Mouse (Mus musculus) embryo, embryonic 11 days (tissue): ENCODE measurements at regions not wholly inside any gene's neighbourhood (a gene's known extent, or its start where the extent isn't known, plus 50 kb on each side); places are given as distances from the start of the nearest gene placed in this dataset.

ENCODE experiments used
- DNase-seq: peaks from one replicate; pipeline ENCODE4 v3.0.0-alpha.2; 2015

GRCm38 (mm10) chr13:92911660-92912284 is 67.2 kb downstream of the Mtx3 start:
- no peak for DNase-seq

- DNase-seq, result no peak
These were observed 68.1 kb downstream of the Mtx3 start for GRCm38 (mm10) chr13:92912661-92913060.

- no peak for DNase-seq
These were observed 70.1 kb downstream of the Mtx3 start for GRCm38 (mm10) chr13:92914631-92915030.

- no peak for DNase-seq
These were observed 70.8 kb downstream of the Mtx3 start for GRCm38 (mm10) chr13:92915221-92915839.

GRCm38 (mm10) chr13:92915948-92916710 is 71.6 kb downstream of the Mtx3 start:
- DNase-seq, result no peak

- DNase-seq, result no peak
These were observed 75.3 kb downstream of the Mtx3 start for GRCm38 (mm10) chr13:92919882-92920281.

- no peak for DNase-seq
These were observed 77.4 kb downstream of the Mtx3 start for GRCm38 (mm10) chr13:92921936-92922335.

- no peak for DNase-seq
These were observed 78.9 kb downstream of the Mtx3 start for GRCm38 (mm10) chr13:92923496-92923895.

GRCm38 (mm10) chr13:92924021-92924420 is 79.5 kb downstream of the Mtx3 start:
- DNase-seq, result no peak

GRCm38 (mm10) chr13:92925196-92925595 is 80.6 kb downstream of the Mtx3 start:
- no peak for DNase-seq

GRCm38 (mm10) chr13:92928551-92928950 is 84.0 kb downstream of the Mtx3 start:
- DNase-seq, result no peak

- peak; percentile 49 for DNase-seq
These were observed 87.1 kb downstream of the Mtx3 start for GRCm38 (mm10) chr13:92931696-92932095.

- DNase-seq, result no peak
These were observed 94.5 kb downstream of the Mtx3 start for GRCm38 (mm10) chr13:92939032-92939431.

GRCm38 (mm10) chr13:92940610-92941009 is 96.0 kb downstream of the Mtx3 start:
- DNase-seq, result no peak

GRCm38 (mm10) chr13:92948560-92948959 is 104.0 kb downstream of the Mtx3 start:
- no peak for DNase-seq

- peak; percentile 32 for DNase-seq
These were observed 115.5 kb downstream of the Mtx3 start for GRCm38 (mm10) chr13:92960031-92960430.

- DNase-seq, result no peak
These were observed 118.1 kb downstream of the Mtx3 start for GRCm38 (mm10) chr13:92962625-92963024.

GRCm38 (mm10) chr13:92963351-92963895 is 118.9 kb downstream of the Mtx3 start:
- no peak for DNase-seq

GRCm38 (mm10) chr13:92964213-92964743 is 119.7 kb downstream of the Mtx3 start:
- DNase-seq, result no peak

GRCm38 (mm10) chr13:92967025-92967610 is 122.6 kb downstream of the Mtx3 start:
- no peak for DNase-seq

- no peak for DNase-seq
These were observed 125.0 kb downstream of the Mtx3 start for GRCm38 (mm10) chr13:92969579-92969978.

GRCm38 (mm10) chr13:92972891-92973290 is 128.3 kb downstream of the Mtx3 start:
- DNase-seq, result no peak

GRCm38 (mm10) chr13:92973791-92974190 is 129.2 kb downstream of the Mtx3 start:
- no peak for DNase-seq
